Mouse (Mus musculus) hindbrain, embryonic 11.5 days (tissue): Measurements from ENCODE around the gene Sec22c. TPM values are rescaled to one million over a fixed set of nuclear protein-coding genes. Genes with fewer than 3 reads are reported as not detected.

Experiments
- ATAC-seq: fragments of 200-750 bp; cut with Nextera tagmentation; 2 replicates; pipeline ENCODE4 v1.8.0; 2017; ENCODE audit warnings: mild to moderate bottlenecking, moderate TSS enrichment, moderate library complexity; ENCODE audit not compliant: low FRiP score
- DNase-seq: peaks from one replicate; pipeline ENCODE4 v3.0.0-alpha.2; 2015; ENCODE audit warnings: low spot score
- H3K27ac ChIP-seq: fragments of 300-500 bp; sonication (generic); 2 replicates; pipeline ENCODE4 v1.5.1; 2014; ENCODE audit warnings: mild to moderate bottlenecking, low read depth, low read length
- H3K27me3 ChIP-seq: fragments of 300-500 bp; sonication (generic); 2 replicates; pipeline ENCODE4 v1.6.1; 2014; ENCODE audit warnings: mild to moderate bottlenecking, low read length, moderate library complexity, mixed read lengths; ENCODE audit not compliant: control insufficient read depth, insufficient read depth
- H3K36me3 ChIP-seq: fragments of 300-500 bp; sonication (generic); 2 replicates; pipeline ENCODE4 v1.6.1; 2014; ENCODE audit warnings: mild to moderate bottlenecking, low read length, moderate library complexity, mixed read lengths; ENCODE audit not compliant: control insufficient read depth, insufficient read depth
- H3K4me1 ChIP-seq: fragments of 300-500 bp; sonication (generic); replicated peaks from 2 replicates; pipeline ENCODE4 v1.6.1; 2014; ENCODE audit warnings: low read length, mixed read lengths; ENCODE audit not compliant: control insufficient read depth, insufficient read depth
- H3K4me2 ChIP-seq: fragments of 300-500 bp; sonication (generic); replicated peaks from 2 replicates; pipeline ENCODE4 v1.6.1; 2014; ENCODE audit warnings: mild to moderate bottlenecking, low read depth, low read length
- H3K4me3 ChIP-seq: fragments of 300-500 bp; sonication (generic); 2 replicates; pipeline ENCODE4 v1.5.1; 2014; ENCODE audit warnings: low read depth, low read length
- H3K9ac ChIP-seq: fragments of 300-500 bp; sonication (generic); 2 replicates; pipeline ENCODE4 v1.6.1; 2014; ENCODE audit warnings: low read depth, low read length
- H3K9me3 ChIP-seq: fragments of 300-500 bp; sonication (generic); 2 replicates; pipeline ENCODE4 v1.6.1; 2016; ENCODE audit warnings: low read length; ENCODE audit not compliant: control insufficient read depth
- WGBS: fragments of 180-500 bp; shearing (Covaris S2); extraction: QIAGEN DNeasy Blood & Tissue Kit; methylation state at CpG from one replicate; pipeline ENCODE4 v1.1.7; 2014; 5-methylcytosine and 5-hydroxymethylcytosine counted together
- polyA plus RNA-seq: library from polyadenylated mRNA; unstranded; fragments of >200 nt; fragmentation: Nextera tagmentation; extraction: Ambion mirVana; gene quantifications from 2 replicates; pipeline ENCODE4 v1.2.1, GENCODE M21; 2014

The Sec22c gene
- polyA plus RNA-seq, 1 experiment from 2014 or later: 22.9 TPM

- Histone ChIP-seq H3K4me2 (no peak overlapping the region), H3K9me3 (no peaks in the 10 kb centered on the region), H3K36me3 (no peaks in the 10 kb centered on the region), H3K27ac (no peak overlapping the region), H3K4me1 (peaks cover 8% of the 10 kb centered on the region), H3K4me3 (no peak overlapping the region), H3K9ac (no peak overlapping the region), H3K27me3 (peaks cover 22% of the 10 kb centered on the region)
- 78% methylated on average over 7 of the region's 7 CpGs for WGBS
- no peak for DNase-seq
- no peak for ATAC-seq
These were observed 58.3 kb downstream of the Sec22c start for GRCm38 (mm10) chr9:121647026-121647425.

- H3K4me1 ChIP-seq: peaks cover 9% of the 10 kb centered on the region
- H3K4me3 ChIP-seq: no peak overlapping the region
- DNase-seq (no peak), ATAC-seq (no peak)
- H3K9ac ChIP-seq: no peak overlapping the region
- H3K36me3 ChIP-seq: no peaks in the 10 kb centered on the region
- H3K27ac ChIP-seq: no peak overlapping the region
- no peaks in the 10 kb centered on the region for H3K9me3 ChIP-seq
- peaks cover 40% of the 10 kb centered on the region for H3K27me3 ChIP-seq
- no peak overlapping the region for H3K4me2 ChIP-seq
- WGBS: 87% methylated on average over 3 of the region's 3 CpGs
These were observed 60.4 kb downstream of the Sec22c start for GRCm38 (mm10) chr9:121644855-121645254.

- peak within 1 kb of the TSS; percentile 83 for H3K4me2 ChIP-seq
- peaks cover 9% of the 10 kb centered on the region for H3K4me1 ChIP-seq
- H3K9me3 ChIP-seq: no peaks in the 10 kb centered on the region
- peak within 1 kb of the TSS; percentile 43 for H3K4me3 ChIP-seq
- no peak within 1 kb of the TSS for H3K27ac ChIP-seq
- H3K27me3 ChIP-seq: peaks cover 42% of the 10 kb centered on the region
- peak; percentile 86 for ATAC-seq
- no peaks in the 10 kb centered on the region for H3K36me3 ChIP-seq
- H3K9ac ChIP-seq: peak within 1 kb of the TSS; percentile 57
- peak; percentile 75 for DNase-seq
- under 1% methylated on average over 62 of the region's 79 CpGs for WGBS
These were observed 62.7 kb downstream of the Sec22c start, which contains the start of gene Vipr1 for GRCm38 (mm10) chr9:121642401-121643181. TSS of gene Vipr1 (plus strand) at chr9:121642716.

- Histone ChIP-seq H3K4me2 (peak within 1 kb of the TSS; percentile 83), H3K27me3 (peaks cover 42% of the 10 kb centered on the region), H3K4me3 (peak within 1 kb of the TSS; percentile 43), H3K9me3 (no peaks in the 10 kb centered on the region), H3K27ac (no peak within 1 kb of the TSS), H3K4me1 (peaks cover 9% of the 10 kb centered on the region), H3K9ac (peak within 1 kb of the TSS; percentile 57), H3K36me3 (no peaks in the 10 kb centered on the region)
- under 1% methylated on average over 26 of the region's 26 CpGs for WGBS
- ATAC-seq (peak; percentile 74), DNase-seq (peak; percentile 86)
These were observed 63.3 kb downstream of the Sec22c start, which contains the start of gene Lyzl4 for GRCm38 (mm10) chr9:121642001-121642400. TSS of gene Lyzl4 (minus strand) at chr9:121642096.

GRCm38 (mm10) chr9:121641235-121641915 is 63.9 kb downstream of the Sec22c start:
- peaks cover 9% of the 10 kb centered on the region for H3K4me1 ChIP-seq
- peak; percentile 36; the same call in 1 of the 2 replicates for ATAC-seq
- no peaks in the 10 kb centered on the region for H3K9me3 ChIP-seq
- 13% methylated on average over 27 of the region's 27 CpGs for WGBS
- H3K27me3 ChIP-seq: peaks cover 42% of the 10 kb centered on the region
- H3K9ac ChIP-seq: peak overlapping the region; percentile 15; the same call in 1 of the 2 replicates
- DNase-seq: peak; percentile 47
- no peaks in the 10 kb centered on the region for H3K36me3 ChIP-seq
- peak overlapping the region; percentile 43 for H3K4me3 ChIP-seq
- no peak overlapping the region for H3K27ac ChIP-seq
- peak overlapping the region; percentile 83 for H3K4me2 ChIP-seq

GRCm38 (mm10) chr9:121639790-121640189 is 65.5 kb downstream of the Sec22c start:
- Histone ChIP-seq H3K27me3 (peaks cover 42% of the 10 kb centered on the region), H3K4me1 (peaks cover 9% of the 10 kb centered on the region), H3K36me3 (no peaks in the 10 kb centered on the region), H3K4me2 (no peak overlapping the region), H3K27ac (no peak overlapping the region), H3K4me3 (no peak overlapping the region), H3K9me3 (no peaks in the 10 kb centered on the region), H3K9ac (no peak overlapping the region)
- ATAC-seq (no peak), DNase-seq (no peak)
- 45% methylated on average over 16 of the region's 16 CpGs for WGBS

GRCm38 (mm10) chr9:121635835-121636576 is 69.3 kb downstream of the Sec22c start:
- no peak overlapping the region for H3K4me3 ChIP-seq
- no peak overlapping the region for H3K4me2 ChIP-seq
- no peak overlapping the region for H3K9ac ChIP-seq
- H3K27ac ChIP-seq: no peak overlapping the region
- H3K27me3 ChIP-seq: peaks cover 10% of the 10 kb centered on the region
- DNase-seq (no peak), ATAC-seq (no peak)
- no peaks in the 10 kb centered on the region for H3K36me3 ChIP-seq
- H3K9me3 ChIP-seq: no peaks in the 10 kb centered on the region
- WGBS: 57% methylated on average over 7 of the region's 7 CpGs
- no peaks in the 10 kb centered on the region for H3K4me1 ChIP-seq

- no peak overlapping the region for H3K9ac ChIP-seq
- H3K4me1 ChIP-seq: no peaks in the 10 kb centered on the region
- H3K4me3 ChIP-seq: no peak overlapping the region
- H3K9me3 ChIP-seq: no peaks in the 10 kb centered on the region
- ATAC-seq (no peak), DNase-seq (no peak)
- H3K36me3 ChIP-seq: no peaks in the 10 kb centered on the region
- 90% methylated on average over 6 of the region's 6 CpGs for WGBS
- H3K27me3 ChIP-seq: no peaks in the 10 kb centered on the region
- H3K27ac ChIP-seq: no peak overlapping the region
- H3K4me2 ChIP-seq: no peak overlapping the region
These were observed 72.0 kb downstream of the Sec22c start for GRCm38 (mm10) chr9:121633306-121633705.
